Mouse (Mus musculus) layer of hippocampus, adult 9-11 months (tissue): Measurements from ENCODE around the gene Fam43b.

ENCODE experiments used
- DNase-seq: peaks from one replicate; pipeline ENCODE4 v3.0.0; 2022

The Fam43b gene

DNA sequence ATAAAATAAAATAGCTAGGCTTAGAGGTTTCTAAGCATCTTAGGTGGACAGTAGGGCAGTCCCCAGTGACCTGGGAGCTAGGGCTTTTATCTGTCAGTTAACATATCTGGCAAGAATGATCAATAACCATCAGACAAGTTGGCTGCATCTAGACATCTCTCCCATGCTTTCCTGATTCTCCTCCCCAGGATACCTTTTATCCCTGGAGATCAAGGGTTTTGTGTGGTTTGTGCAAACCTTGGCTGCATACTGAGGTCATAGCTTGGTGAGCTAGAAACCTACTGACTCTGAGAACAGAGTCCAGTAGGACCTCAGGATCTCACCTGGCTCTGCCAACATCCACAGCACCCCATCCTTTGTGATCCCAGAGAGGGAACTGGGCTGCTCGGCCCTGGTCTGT lies 49.0 kb downstream of the Fam43b start:
- no peak for DNase-seq

DNA sequence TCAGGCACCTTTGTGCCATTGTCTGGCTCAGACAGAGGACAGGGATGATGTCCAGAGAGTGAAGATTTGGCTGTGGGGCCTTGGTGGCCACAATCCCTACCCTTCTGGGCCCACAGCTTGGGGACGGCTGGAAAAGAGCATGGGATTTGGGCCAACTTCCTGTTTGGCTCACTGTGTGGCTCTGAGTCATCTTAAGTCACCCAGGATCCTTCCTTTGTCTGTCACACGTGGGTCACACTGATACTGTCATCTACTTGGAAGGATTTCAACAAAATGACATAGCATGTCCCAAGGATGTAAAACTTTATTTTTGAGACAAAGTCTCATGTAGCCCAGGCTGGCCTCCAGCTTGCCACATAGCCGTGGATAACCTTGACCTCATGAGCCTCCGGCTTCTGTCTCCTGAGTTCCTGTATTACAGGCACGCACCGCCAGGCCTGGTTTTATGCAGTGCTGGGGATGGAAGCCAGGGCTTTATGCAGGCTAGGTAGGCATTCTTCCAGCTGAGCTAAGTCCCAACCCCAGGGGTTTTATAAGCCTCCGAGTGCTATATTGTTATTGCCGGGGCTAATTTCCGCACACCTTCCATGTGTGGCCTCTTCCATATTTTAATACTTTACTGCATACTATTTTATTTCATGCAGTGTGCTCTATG lies 51.3 kb downstream of the Fam43b start:
- no peak for DNase-seq
